Mouse (Mus musculus) myocyte (in vitro differentiated cells): ENCODE results near the gene Zfhx3.

Experiments used
- MYOG ChIP-seq, 3 experiments: IDR thresholded peaks; one replicate each; pipeline ENCODE4 v1.6.1; 2011; ENCODE audit warnings: control low read depth in 2 of 3, low read depth in 2 of 3, mild to moderate bottlenecking in 2 of 3; ENCODE audit not compliant: insufficient read length in 2 of 3, control insufficient read depth in 1 of 3, insufficient read depth in 1 of 3
- POLR2A ChIP-seq: IDR thresholded peaks from one replicate; pipeline ENCODE4 v1.6.1; 2011; ENCODE audit warnings: low read depth, mild to moderate bottlenecking, control low read depth, moderate library complexity; ENCODE audit not compliant: insufficient read length
- POLR2AphosphoS2 ChIP-seq: IDR thresholded peaks from one replicate; pipeline ENCODE4 v1.6.1; 2011; ENCODE audit warnings: low read depth, control low read depth; ENCODE audit not compliant: insufficient read length
- TCF12 ChIP-seq: IDR thresholded peaks from one replicate; pipeline ENCODE4 v1.6.1; 2011; ENCODE audit warnings: mild to moderate bottlenecking, control low read depth; ENCODE audit not compliant: poor library complexity, insufficient read depth, severe bottlenecking
- USF1 ChIP-seq: IDR thresholded peaks from one replicate; pipeline ENCODE4 v1.6.1; 2011; ENCODE audit warnings: low read depth, mild to moderate bottlenecking, control low read depth, moderate library complexity

- TF ChIP-seq POLR2A (no peak), MYOG (IDR thresholded peaks at IDR 0.05; ENCODE audit: control insufficient read depth in 1 of 3, insufficient read depth in 1 of 3, insufficient read length in 2 of 3, low read depth in 2 of 3) (no peak), POLR2AphosphoS2 (no peak), USF1 (no peak), TCF12 (no peak)
Observed at GRCm38 (mm10) chr8:108796076-108796475, 853.6 kb downstream of the Zfhx3 start.
